In genomic region chr4:87930356-87931245, GRCm38 (mm10) we compare ENCODE assay signal across 15 mouse cellular contexts.
A peak's percentile ranks its signal among the peaks of the same experiment; 100 is the strongest.
DNase-seq lines count a peak whose midpoint lies in the region; ATAC-seq and TF ChIP-seq lines count a peak whose summit lies in the region.
"Had no signal": no experiment of that assay in that cellular context is flagged by ENCODE, and none has a peak within 500 bp of the region (broad histone marks: within the 10 kb centered on the region; RNA-seq: fewer than 3 reads in every experiment).

No protein-coding gene starts in this region.

- no peaks in the 10 kb centered on the region for H3K9me3 ChIP-seq in lung, postnatal 0 days (ENCODE audit: low read length)
- H3K9me3 ChIP-seq in liver, embryonic 16.5 days (replicated peaks; ENCODE audit: control insufficient read depth, low read length) = no peaks in the 10 kb centered on the region
- H3K9me3 ChIP-seq: midbrain, embryonic 15.5 days had no signal

- TF ChIP-seq CTCF in lung, postnatal 0 days (IDR thresholded peaks at IDR 0.05) = no peak
- no peak for TF ChIP-seq CTCF in lung, adult 2 months (IDR thresholded peaks at IDR 0.05; ENCODE audit: insufficient read depth, low read length)

- 81% methylated on average over 8 of the region's 8 CpGs for WGBS in lung, postnatal 0 days
- 80% methylated on average over 8 of the region's 8 CpGs for WGBS in lung, adult 2 months
- WGBS in liver, embryonic 16.5 days (ENCODE audit: insufficient replicate concordance) = 40% methylated on average over 8 of the region's 8 CpGs

- H3K36me3 ChIP-seq in lung, postnatal 0 days (ENCODE audit: insufficient read depth, low read length) = no peaks in the 10 kb centered on the region
- no peaks in the 10 kb centered on the region for H3K36me3 ChIP-seq in liver, embryonic 16.5 days (ENCODE audit: control insufficient read depth, insufficient read depth)
- H3K36me3 ChIP-seq: midbrain, embryonic 15.5 days had no signal

- H3K4me3 ChIP-seq in lung, postnatal 0 days (ENCODE audit: low read depth, low read length) = no peak overlapping the region
- H3K4me3 ChIP-seq in lung, adult 2 months (replicated peaks; ENCODE audit: extremely low read depth, low read depth, low read length) = no peak overlapping the region
- H3K4me3 ChIP-seq in liver, embryonic 16.5 days (ENCODE audit: low read depth, low read length) = no peak overlapping the region; the same call in 1 of the 2 replicates
- H3K4me3 ChIP-seq: midbrain, embryonic 15.5 days had no signal

- TF ChIP-seq EP300 in lung, postnatal 0 days (IDR thresholded peaks at IDR 0.05) = no peak

- ATAC-seq in lung, postnatal 0 days = peak; percentile 35; the same call in 1 of the 2 replicates
- peak; percentile 75 for ATAC-seq in erythroblast, adult 5-6 weeks (replicated peaks; ENCODE audit: low FRiP score, poor library complexity, severe bottlenecking)
- ATAC-seq in liver, embryonic 16.5 days (ENCODE audit: low read depth) = peak; percentile 96
- ATAC-seq: forebrain, embryonic 16.5 days; hindbrain, embryonic 16.5 days; midbrain, embryonic 15.5 days; Patski had no signal

- no peak for TF ChIP-seq POLR2A in lung, adult 2 months (IDR thresholded peaks at IDR 0.05; ENCODE audit: borderline replicate concordance, extremely low read depth, low read depth, low read length)

- no peak overlapping the region for H3K9ac ChIP-seq in lung, postnatal 0 days (replicated peaks; ENCODE audit: low read depth)
- H3K9ac ChIP-seq in liver, embryonic 16.5 days (ENCODE audit: low read depth, low read length) = 0 out of 2 replicates have a peak overlapping the region, but pooled peaks have one; percentile 32
- H3K9ac ChIP-seq: midbrain, embryonic 15.5 days had no signal

- DNase-seq in lung, postnatal 0 days (ENCODE audit: low spot score) = peak; percentile 18
- DNase-seq in lung, adult 2 months = no peak
- DNase-seq in c-Kit-negative CD71-positive TER-119-positive erythroid progenitor cells, embryonic 14.5 days (ENCODE audit: low read depth, low spot score) = peak; percentile 44
- no peak for DNase-seq in adrenal gland, adult 18-20 months (ENCODE audit: low spot score in 2 of 2)
- DNase-seq in left cerebral cortex, adult 9 months (ENCODE audit: low spot score in 2 of 2) = no peak
- no peak for DNase-seq in cerebellum, postnatal 36 days
- DNase-seq: gastrocnemius, postnatal 10 days; layer of hippocampus, adult 9-11 months; thymus, postnatal 36 days had no signal

- H3K4me2 ChIP-seq in lung, postnatal 0 days (replicated peaks; ENCODE audit: low read depth, low read length) = no peak overlapping the region
- H3K4me2 ChIP-seq in liver, embryonic 16.5 days (ENCODE audit: low read depth, low read length) = peak overlapping the region; percentile 53
- H3K4me2 ChIP-seq: midbrain, embryonic 15.5 days had no signal

- peaks cover 9% of the 10 kb centered on the region; the same call in 1 of the 2 replicates for H3K4me1 ChIP-seq in lung, postnatal 0 days (ENCODE audit: insufficient read depth, low read depth, low read length)
- peaks cover 16% of the 10 kb centered on the region for H3K4me1 ChIP-seq in lung, adult 2 months (ENCODE audit: control insufficient read depth, insufficient read depth, low read length)
- peaks cover 9% of the 10 kb centered on the region for H3K4me1 ChIP-seq in liver, embryonic 16.5 days (ENCODE audit: control insufficient read depth, low read depth, low read length)

- H3K27me3 ChIP-seq in lung, postnatal 0 days (replicated peaks; ENCODE audit: insufficient read depth, low read length) = no peaks in the 10 kb centered on the region
- H3K27me3 ChIP-seq in liver, embryonic 16.5 days (ENCODE audit: control insufficient read depth, insufficient read depth, low read depth, low read length) = no peaks in the 10 kb centered on the region
- H3K27me3 ChIP-seq: midbrain, embryonic 15.5 days; Patski had no signal

- H3K27ac ChIP-seq in lung, postnatal 0 days (ENCODE audit: low read length) = no peak overlapping the region
- peak overlapping the region; percentile 83 for H3K27ac ChIP-seq in liver, embryonic 16.5 days (ENCODE audit: low read length)
- H3K27ac ChIP-seq: midbrain, embryonic 15.5 days had no signal

Comparison
In these comparisons a context has a peak if more than half of its experiments do, and no peak if none do; other contexts are left out.
1. DNase-seq: peak in lung, postnatal 0 days (single experiment) and c-Kit-negative CD71-positive TER-119-positive erythroid progenitor cells, embryonic 14.5 days (single experiment); none in lung, adult 2 months (single experiment), adrenal gland, adult 18-20 months (0 of 2), left cerebral cortex, adult 9 months (0 of 2) and cerebellum, postnatal 36 days (0 of 2).
2. ATAC-seq: peak in every context shown above with its lines; median percentile 96 in liver, embryonic 16.5 days; 75 in erythroblast, adult 5-6 weeks; 35 in lung, postnatal 0 days.